Mouse (Mus musculus) limb, embryonic 11.5 days (tissue): ENCODE measurements around the gene Fgr. TPM values are rescaled to one million over a fixed set of nuclear protein-coding genes. Genes with fewer than 3 reads are reported as not detected.

Experiments
- ATAC-seq: fragments of 200-750 bp; cut with Nextera tagmentation; 2 replicates; pipeline ENCODE4 v1.8.0; 2017; ENCODE audit warnings: low read depth; ENCODE audit not compliant: insufficient number of reproducible peaks, low FRiP score, low TSS enrichment
- DNase-seq: peaks from one replicate; pipeline ENCODE4 v3.0.0-alpha.2; 2015; ENCODE audit warnings: low spot score
- H3K27ac ChIP-seq: fragments of 300-500 bp; sonication (generic); replicated peaks from 2 replicates; pipeline ENCODE4 v1.5.1; 2014; ENCODE audit warnings: low read depth, mild to moderate bottlenecking, low read length
- H3K27me3 ChIP-seq: fragments of 300-500 bp; sonication (generic); 2 replicates; pipeline ENCODE4 v1.6.1; 2014; ENCODE audit warnings: mild to moderate bottlenecking, low read length, mixed read lengths; ENCODE audit not compliant: control insufficient read depth, insufficient read depth
- H3K36me3 ChIP-seq: fragments of 300-500 bp; sonication (generic); 2 replicates; pipeline ENCODE4 v1.6.1; 2014; ENCODE audit warnings: mild to moderate bottlenecking, low read length, moderate library complexity, mixed read lengths; ENCODE audit not compliant: control insufficient read depth, insufficient read depth
- H3K4me1 ChIP-seq: fragments of 300-500 bp; sonication (generic); 2 replicates; pipeline ENCODE4 v1.6.1; 2014; ENCODE audit warnings: low read length, mixed read lengths; ENCODE audit not compliant: control insufficient read depth, insufficient read depth
- H3K4me2 ChIP-seq: fragments of 300-500 bp; sonication (generic); 2 replicates; pipeline ENCODE4 v1.6.1; 2014; ENCODE audit warnings: low read depth, mild to moderate bottlenecking, moderate library complexity; ENCODE audit not compliant: severe bottlenecking
- H3K4me3 ChIP-seq: fragments of 300-500 bp; sonication (generic); 2 replicates; pipeline ENCODE4 v1.5.1; 2014; ENCODE audit warnings: low read depth, low read length
- H3K9ac ChIP-seq: fragments of 300-500 bp; sonication (generic); 2 replicates; pipeline ENCODE4 v1.6.1; 2014; ENCODE audit warnings: mild to moderate bottlenecking, low read length
- H3K9me3 ChIP-seq: fragments of 300-500 bp; sonication (generic); 2 replicates; pipeline ENCODE4 v1.6.1; 2016; ENCODE audit warnings: low read length; ENCODE audit not compliant: control insufficient read depth
- WGBS: fragments of 180-500 bp; shearing (Covaris S2); extraction: QIAGEN DNeasy Blood & Tissue Kit; methylation state at CpG from one replicate; pipeline ENCODE4 v1.1.7; 2014; 5-methylcytosine and 5-hydroxymethylcytosine counted together
- polyA plus RNA-seq: library from polyadenylated mRNA; unstranded; fragments of >200 nt; fragmentation: Nextera tagmentation; extraction: Ambion mirVana; gene quantifications from 2 replicates; pipeline ENCODE4 v1.2.1, GENCODE M21; 2014

Fgr gene
- polyA plus RNA-seq, 1 experiment from 2014 or later = 0.35 TPM

- WGBS = 58% methylated on average over 23 of the region's 23 CpGs
- Histone ChIP-seq H3K4me1 (peaks cover 15% of the 10 kb centered on the region), H3K36me3 (no peaks in the 10 kb centered on the region), H3K27ac (no peak overlapping the region), H3K9ac (no peak overlapping the region), H3K4me3 (no peak overlapping the region), H3K4me2 (no peak overlapping the region), H3K9me3 (no peaks in the 10 kb centered on the region), H3K27me3 (no peaks in the 10 kb centered on the region; the same call in 1 of the 2 replicates)
- DNase-seq (no peak), ATAC-seq (no peak)
Measured at GRCm38 (mm10) chr4:132941012-132941729, 32.7 kb upstream of the Fgr start.

DNA sequence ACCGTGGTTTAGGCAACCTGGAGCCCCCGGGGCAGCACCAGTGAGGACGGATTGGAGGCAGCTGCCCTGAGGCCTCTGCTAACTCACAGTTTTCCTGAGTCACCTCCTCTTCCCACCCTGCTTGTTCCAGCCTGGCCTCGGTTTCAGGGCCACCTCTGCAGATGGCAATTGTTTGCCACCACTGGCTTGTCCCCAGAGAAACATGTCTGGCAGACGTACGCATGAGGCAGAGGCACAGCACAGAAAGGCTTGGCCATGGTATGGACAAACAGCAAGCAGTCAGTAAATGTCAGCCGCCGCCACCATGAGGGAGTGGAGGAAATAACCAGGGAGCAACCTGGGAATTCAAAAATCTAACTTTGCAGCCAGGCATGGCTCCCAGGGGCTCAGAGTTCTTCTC lies 30.8 kb upstream of the Fgr start:
- Histone ChIP-seq H3K9me3 (no peaks in the 10 kb centered on the region), H3K4me2 (no peak overlapping the region), H3K27me3 (no peaks in the 10 kb centered on the region; the same call in 1 of the 2 replicates), H3K9ac (no peak overlapping the region), H3K27ac (no peak overlapping the region), H3K36me3 (no peaks in the 10 kb centered on the region), H3K4me3 (no peak overlapping the region), H3K4me1 (peaks cover 21% of the 10 kb centered on the region)
- DNase-seq (no peak), ATAC-seq (no peak)
- WGBS = 70% methylated on average over 8 of the region's 8 CpGs

- no peak overlapping the region for H3K4me3 ChIP-seq
- ATAC-seq (no peak), DNase-seq (no peak)
- no peak overlapping the region for H3K27ac ChIP-seq
- H3K4me2 ChIP-seq = no peak overlapping the region
- peaks cover 14% of the 10 kb centered on the region; the same call in 1 of the 2 replicates for H3K4me1 ChIP-seq
- H3K27me3 ChIP-seq = no peaks in the 10 kb centered on the region; the same call in 1 of the 2 replicates
- 76% methylated on average over 12 of the region's 12 CpGs for WGBS
- H3K9ac ChIP-seq = no peak overlapping the region
- H3K36me3 ChIP-seq = no peaks in the 10 kb centered on the region
- no peaks in the 10 kb centered on the region for H3K9me3 ChIP-seq
Measured at GRCm38 (mm10) chr4:132944106-132944505, 29.8 kb upstream of the Fgr start.

DNA sequence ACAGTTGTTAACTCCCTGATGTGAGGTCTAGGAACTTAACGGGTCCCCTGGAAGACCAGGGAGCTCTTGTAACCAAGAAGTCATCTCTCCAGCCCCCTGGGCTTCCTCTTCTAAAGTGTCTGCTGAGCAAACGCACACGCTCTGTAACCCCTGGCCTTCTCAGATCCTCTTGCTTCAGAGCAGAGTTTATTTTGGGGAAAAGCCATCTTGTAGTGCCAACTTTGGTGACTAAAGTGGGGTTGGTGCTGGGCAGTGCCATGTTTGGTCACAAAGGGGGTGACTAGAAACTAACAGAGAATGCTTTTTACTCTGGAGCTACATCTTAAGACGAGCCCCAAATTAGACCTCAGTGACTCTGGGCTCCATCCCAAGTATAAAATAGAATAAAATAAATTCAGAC lies 29.1 kb upstream of the Fgr start:
- H3K36me3 ChIP-seq = no peaks in the 10 kb centered on the region
- no peaks in the 10 kb centered on the region for H3K9me3 ChIP-seq
- no peaks in the 10 kb centered on the region; the same call in 1 of the 2 replicates for H3K27me3 ChIP-seq
- no peak overlapping the region for H3K9ac ChIP-seq
- H3K4me1 ChIP-seq = peaks cover 14% of the 10 kb centered on the region; the same call in 1 of the 2 replicates
- no peak overlapping the region for H3K4me2 ChIP-seq
- no peak for ATAC-seq
- no peak for DNase-seq
- no peak overlapping the region for H3K4me3 ChIP-seq
- 84% methylated on average over 4 of the region's 4 CpGs for WGBS
- H3K27ac ChIP-seq = no peak overlapping the region

DNA sequence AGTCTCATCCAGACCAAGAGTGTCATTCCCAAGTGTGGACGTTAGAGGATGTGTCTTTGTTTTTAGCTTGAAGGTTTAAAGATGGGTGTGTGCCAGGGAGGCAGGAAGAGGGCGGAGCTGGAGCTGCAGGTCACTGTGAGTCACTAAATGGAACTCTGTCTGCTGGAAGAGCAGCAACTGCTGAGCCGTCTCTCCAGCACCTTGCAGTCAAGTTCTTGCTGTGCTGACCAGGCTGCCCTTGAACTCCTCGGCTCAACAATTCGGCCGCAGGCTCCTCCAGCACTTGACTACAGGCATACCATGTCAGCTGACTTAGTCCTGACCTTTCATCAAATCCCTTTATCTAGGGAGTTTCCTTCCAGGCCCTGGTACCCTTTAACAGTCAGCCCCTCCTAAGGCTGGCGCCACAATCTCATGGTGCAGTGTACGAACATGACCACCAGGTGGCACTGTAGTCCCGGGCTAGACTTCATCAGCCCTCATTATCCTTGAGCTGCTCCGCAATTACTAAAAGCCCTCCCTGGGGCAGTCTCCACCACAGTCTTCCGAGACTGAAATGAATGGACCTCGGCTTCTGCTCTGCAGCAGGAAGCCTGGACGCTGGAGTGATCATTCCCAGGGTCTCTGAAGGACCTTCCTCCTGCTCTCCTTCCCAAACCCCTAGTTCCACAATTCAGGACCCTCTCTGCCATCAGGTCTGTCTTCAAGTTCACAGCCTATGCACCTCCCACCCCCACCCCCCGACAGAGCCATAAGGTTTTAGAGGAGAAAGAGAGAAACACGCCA lies 28.4 kb upstream of the Fgr start:
- 0 out of 2 replicates have a peak overlapping the region, but pooled peaks have one; percentile 36 for H3K9ac ChIP-seq
- peaks cover 14% of the 10 kb centered on the region; the same call in 1 of the 2 replicates for H3K4me1 ChIP-seq
- 4% methylated on average over 15 of the region's 15 CpGs for WGBS
- DNase-seq (peak; percentile 96), ATAC-seq (peak; percentile 65)
- H3K4me3 ChIP-seq = peak overlapping the region; percentile 8; the same call in 1 of the 2 replicates
- H3K36me3 ChIP-seq = no peaks in the 10 kb centered on the region
- H3K9me3 ChIP-seq = no peaks in the 10 kb centered on the region
- no peaks in the 10 kb centered on the region; the same call in 1 of the 2 replicates for H3K27me3 ChIP-seq
- peak overlapping the region; percentile 53 for H3K27ac ChIP-seq
- H3K4me2 ChIP-seq = peak overlapping the region; percentile 39

DNA sequence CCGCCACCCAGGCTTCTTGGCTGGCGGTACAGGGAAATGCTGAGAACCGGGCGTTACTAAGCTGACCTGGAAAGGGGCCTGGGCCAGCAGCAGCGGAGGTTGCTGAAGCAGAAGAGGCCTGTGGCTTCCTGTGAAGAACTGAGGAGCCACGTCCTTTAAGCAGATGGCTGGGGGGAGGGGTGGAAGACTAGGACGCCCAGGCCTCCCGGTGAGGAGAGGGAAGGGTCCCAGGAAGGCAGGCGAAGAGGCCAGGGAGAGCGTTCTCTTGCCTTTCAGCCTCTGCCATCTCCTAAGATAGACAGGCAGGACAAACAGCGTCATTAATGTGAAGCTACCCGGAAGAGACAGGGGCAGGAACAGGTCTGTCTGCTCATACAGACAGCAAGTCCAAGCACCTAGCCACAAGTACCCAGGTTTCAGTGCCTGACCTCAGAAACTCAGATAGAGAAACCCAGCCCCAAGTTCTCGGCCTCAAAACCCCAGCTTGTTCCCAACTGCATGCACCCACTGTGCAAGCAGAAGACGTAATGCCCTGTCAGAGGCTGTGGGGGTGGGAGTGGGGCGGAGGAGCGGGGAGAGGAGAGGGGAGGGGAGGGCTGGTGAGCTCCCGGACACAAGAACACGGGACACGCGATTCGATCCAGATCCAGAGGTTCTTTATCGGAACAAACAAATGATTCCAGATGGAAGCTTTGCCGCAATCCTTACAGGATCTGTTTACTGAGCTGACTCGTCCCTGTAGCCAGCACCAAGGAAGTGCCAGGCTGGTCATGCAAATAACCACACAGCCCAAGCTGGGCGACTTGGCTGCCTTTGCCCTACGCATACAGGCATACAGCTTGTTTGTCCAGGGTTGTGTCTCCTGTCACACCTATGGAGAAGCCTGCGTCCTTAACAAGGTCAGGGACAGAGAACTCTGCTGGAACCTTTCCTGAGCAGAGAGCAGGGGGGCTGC lies 27.6 kb upstream of the Fgr start:
- peak overlapping the region; percentile 53 for H3K27ac ChIP-seq
- peak overlapping the region; percentile 39 for H3K4me2 ChIP-seq
- H3K9me3 ChIP-seq = no peaks in the 10 kb centered on the region
- DNase-seq = no peak
- peak; percentile 33 for ATAC-seq
- H3K4me1 ChIP-seq = peaks cover 14% of the 10 kb centered on the region; the same call in 1 of the 2 replicates
- no peaks in the 10 kb centered on the region for H3K36me3 ChIP-seq
- no peaks in the 10 kb centered on the region; the same call in 1 of the 2 replicates for H3K27me3 ChIP-seq
- peak overlapping the region; percentile 8; the same call in 1 of the 2 replicates for H3K4me3 ChIP-seq
- WGBS = 13% methylated on average over 27 of the region's 27 CpGs
- peak overlapping the region; percentile 36; the same call in 1 of the 2 replicates for H3K9ac ChIP-seq

DNA sequence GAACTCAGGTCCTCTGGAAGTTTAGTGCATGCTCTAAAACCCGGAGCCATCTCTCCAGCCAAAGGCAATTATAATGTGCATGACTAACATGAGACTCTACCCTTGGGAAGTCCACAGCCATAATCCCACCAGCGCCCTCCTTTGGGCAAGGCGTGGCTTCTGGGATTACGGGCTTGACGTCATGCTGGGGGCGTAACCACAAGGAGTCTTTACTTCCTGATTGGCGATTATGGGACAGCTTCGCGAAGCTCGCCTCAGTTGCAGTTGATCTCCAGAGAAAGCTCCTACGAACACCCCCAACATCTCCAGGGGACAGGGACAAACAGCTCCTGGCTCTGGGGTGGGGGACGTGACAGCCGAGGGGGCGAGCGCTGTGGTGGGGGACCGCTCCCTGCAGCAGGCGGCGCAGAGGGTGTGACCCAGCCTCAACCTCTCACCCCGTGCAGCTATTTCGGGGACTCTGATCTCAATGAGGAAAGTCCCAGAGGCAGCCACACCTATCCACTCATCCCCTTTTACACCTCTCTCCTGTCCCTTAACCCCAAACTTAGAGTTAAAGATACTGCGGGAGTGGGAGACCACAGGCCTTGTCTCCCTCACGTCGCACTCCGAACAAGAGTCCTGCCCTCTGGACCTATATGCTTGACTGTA lies 23.9 kb upstream of the Fgr start:
- Histone ChIP-seq H3K27me3 (no peaks in the 10 kb centered on the region), H3K4me3 (no peak overlapping the region), H3K4me2 (peak overlapping the region; percentile 15; the same call in 1 of the 2 replicates), H3K4me1 (peaks cover 22% of the 10 kb centered on the region), H3K9me3 (no peaks in the 10 kb centered on the region), H3K27ac (no peak overlapping the region), H3K9ac (no peak overlapping the region), H3K36me3 (no peaks in the 10 kb centered on the region)
- DNase-seq (no peak), ATAC-seq (no peak)
- WGBS = 32% methylated on average over 24 of the region's 24 CpGs
